Mouse (Mus musculus) hindbrain, embryonic 16.5 days (tissue): Measurements from ENCODE around the gene Clstn2. TPM values are rescaled to one million over a fixed set of nuclear protein-coding genes. Genes with fewer than 3 reads are reported as not detected.
A peak's percentile ranks its signal among the peaks of the same experiment; 100 is the strongest.

Source experiments
- ATAC-seq: fragments of 200-750 bp; cut with Nextera tagmentation; 2 replicates; pipeline ENCODE4 v1.8.0; 2017; ENCODE audit warnings: moderate TSS enrichment, moderate library complexity
- H3K27ac ChIP-seq: fragments of 300-500 bp; sonication (generic); 2 replicates; pipeline ENCODE4 v1.5.1; 2014; ENCODE audit warnings: low read depth, mild to moderate bottlenecking, control low read depth, low read length, moderate library complexity
- H3K27me3 ChIP-seq: fragments of 300-500 bp; sonication (generic); replicated peaks from 2 replicates; pipeline ENCODE4 v1.6.1; 2014; ENCODE audit warnings: low read length; ENCODE audit not compliant: control insufficient read depth, insufficient read depth
- H3K36me3 ChIP-seq: fragments of 300-500 bp; sonication (generic); 2 replicates; pipeline ENCODE4 v1.6.1; 2014; ENCODE audit warnings: mild to moderate bottlenecking, low read length, moderate library complexity, mixed read lengths; ENCODE audit not compliant: control insufficient read depth, insufficient read depth
- H3K4me1 ChIP-seq: fragments of 300-500 bp; sonication (generic); 2 replicates; pipeline ENCODE4 v1.6.1; 2014; ENCODE audit warnings: low read depth, low read length; ENCODE audit not compliant: control insufficient read depth, insufficient read depth
- H3K4me2 ChIP-seq: fragments of 300-500 bp; sonication (generic); 2 replicates; pipeline ENCODE4 v1.6.1; 2014; ENCODE audit warnings: mild to moderate bottlenecking, low read length, control low read depth, moderate library complexity
- H3K4me3 ChIP-seq: fragments of 300-500 bp; sonication (generic); 2 replicates; pipeline ENCODE4 v1.5.1; 2014; ENCODE audit warnings: mild to moderate bottlenecking, low read length, control low read depth, moderate library complexity
- H3K9ac ChIP-seq: fragments of 300-500 bp; sonication (generic); 2 replicates; pipeline ENCODE4 v1.6.1; 2014; ENCODE audit warnings: low read depth, mild to moderate bottlenecking, control low read depth, low read length, moderate library complexity
- H3K9me3 ChIP-seq: fragments of 300-500 bp; sonication (generic); 2 replicates; pipeline ENCODE4 v1.6.1; 2014; ENCODE audit warnings: mild to moderate bottlenecking, low read length, moderate library complexity; ENCODE audit not compliant: control insufficient read depth
- WGBS: fragments of 180-500 bp; shearing (Covaris S2); extraction: QIAGEN DNeasy Blood & Tissue Kit; methylation state at CpG from one replicate; pipeline ENCODE4 v1.1.7; 2014; 5-methylcytosine and 5-hydroxymethylcytosine counted together
- polyA plus RNA-seq: library from polyadenylated mRNA; unstranded; fragments of >200 nt; fragmentation: Nextera tagmentation; extraction: Ambion mirVana; gene quantifications from 2 replicates; pipeline ENCODE4 v1.2.1, GENCODE M21; 2015

Gene Clstn2
- polyA plus RNA-seq, 1 experiment from 2014 or later, result 13.1 TPM

DNA sequence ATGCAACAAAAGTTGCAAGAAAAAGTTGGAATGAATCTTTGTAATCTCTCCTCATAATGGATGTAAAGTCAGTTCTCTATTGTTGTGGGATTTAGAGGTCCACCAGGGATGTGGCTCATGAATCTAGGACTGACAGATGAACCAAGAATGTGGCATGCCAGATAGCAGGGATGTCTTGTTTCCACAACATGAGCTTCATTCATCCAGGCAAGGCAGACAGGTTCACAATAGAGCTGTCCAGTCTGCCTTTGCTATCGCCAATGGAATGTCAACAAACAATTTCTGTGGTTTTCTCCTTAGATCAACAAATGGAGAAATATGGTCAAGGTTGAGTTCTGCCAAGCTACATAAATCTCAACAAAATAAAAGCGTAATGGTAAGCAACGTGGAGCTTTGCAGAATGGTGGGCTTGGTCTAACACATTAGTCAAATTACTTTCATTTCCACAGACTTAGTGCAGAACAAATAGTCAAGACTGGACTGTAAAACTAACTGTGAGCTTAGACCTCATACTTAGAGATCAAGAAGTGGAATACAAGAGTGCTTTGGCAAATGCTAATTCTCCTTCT is 520.6 kb downstream of the Clstn2 start:
- Histone ChIP-seq H3K9me3 (no peaks in the 10 kb centered on the region), H3K4me3 (no peak overlapping the region), H3K36me3 (no peaks in the 10 kb centered on the region), H3K9ac (no peak overlapping the region), H3K27me3 (no peaks in the 10 kb centered on the region), H3K4me2 (no peak overlapping the region), H3K27ac (no peak overlapping the region), H3K4me1 (no peaks in the 10 kb centered on the region)
- ATAC-seq, result no peak
- 80% methylated on average over 3 of the region's 3 CpGs for WGBS

DNA sequence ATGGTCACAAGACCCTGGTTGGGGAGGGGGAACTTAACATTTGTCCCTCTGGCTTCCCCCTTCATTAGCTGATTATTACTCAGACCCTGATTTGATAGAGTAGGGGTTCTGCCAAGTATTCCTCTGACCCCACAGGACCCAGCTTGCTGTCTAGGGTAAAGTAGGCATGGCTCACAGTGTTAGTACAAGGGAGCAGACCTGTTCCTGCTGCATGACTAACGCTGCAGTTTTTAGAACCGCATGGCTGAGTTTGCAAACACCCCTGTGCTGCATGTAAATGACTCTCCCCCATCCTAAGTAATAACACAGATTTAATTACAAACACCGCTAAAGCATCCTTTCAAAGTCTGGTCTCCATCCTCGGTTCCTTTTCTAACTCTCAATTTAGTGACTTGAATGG is 531.6 kb downstream of the Clstn2 start:
- no peak overlapping the region for H3K4me2 ChIP-seq
- WGBS, result 49% methylated on average over 4 of the region's 4 CpGs
- no peak for ATAC-seq
- H3K4me1 ChIP-seq, result no peaks in the 10 kb centered on the region; the same call in 1 of the 2 replicates
- H3K9me3 ChIP-seq, result no peaks in the 10 kb centered on the region
- H3K4me3 ChIP-seq, result no peak overlapping the region
- H3K36me3 ChIP-seq, result no peaks in the 10 kb centered on the region
- H3K9ac ChIP-seq, result no peak overlapping the region
- H3K27ac ChIP-seq, result no peak overlapping the region
- H3K27me3 ChIP-seq, result no peaks in the 10 kb centered on the region

DNA sequence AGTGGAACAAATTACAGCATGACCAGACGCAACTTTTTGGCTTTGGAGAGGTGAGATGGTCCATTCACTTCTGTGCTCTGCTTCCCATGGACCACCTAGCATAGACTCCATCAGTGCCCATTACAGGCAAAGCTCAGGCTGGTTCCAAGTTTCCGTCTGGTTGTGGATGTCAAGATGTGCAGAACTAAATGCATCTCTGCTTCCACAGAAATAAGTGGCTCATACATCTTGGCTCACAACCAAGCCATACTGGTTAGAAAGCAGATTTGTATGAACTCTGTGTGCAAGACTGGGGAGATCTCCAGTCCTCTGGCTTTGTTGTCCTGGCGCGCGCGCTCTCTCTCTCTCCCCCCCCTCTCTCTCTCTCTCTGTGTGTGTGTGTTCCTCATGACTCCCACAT is 537.9 kb downstream of the Clstn2 start:
- Histone ChIP-seq H3K9me3 (no peaks in the 10 kb centered on the region), H3K36me3 (no peaks in the 10 kb centered on the region), H3K4me1 (no peaks in the 10 kb centered on the region; the same call in 1 of the 2 replicates), H3K9ac (no peak overlapping the region), H3K4me2 (no peak overlapping the region), H3K4me3 (no peak overlapping the region), H3K27ac (no peak overlapping the region), H3K27me3 (no peaks in the 10 kb centered on the region)
- 82% methylated on average over 6 of the region's 6 CpGs for WGBS
- no peak for ATAC-seq

DNA sequence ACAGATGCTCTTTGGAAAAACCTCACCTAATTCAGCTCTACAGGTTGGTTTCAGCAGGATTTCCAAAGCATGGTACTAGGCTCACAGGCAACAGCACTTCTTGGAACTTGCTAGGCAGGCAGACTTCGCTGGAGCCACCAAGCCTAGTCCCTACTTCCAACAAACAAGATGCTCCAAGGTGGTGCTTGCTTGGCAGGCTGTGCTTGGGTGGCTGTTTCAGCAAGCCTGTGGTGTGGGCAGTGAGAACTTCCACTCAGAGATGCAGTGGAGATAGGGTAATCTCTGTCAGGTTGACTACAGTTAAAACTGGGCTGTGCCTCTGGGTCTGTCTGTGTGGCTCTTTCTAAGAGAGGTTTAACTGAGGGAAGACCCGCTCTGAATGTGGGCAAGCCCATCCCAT is 541.4 kb downstream of the Clstn2 start:
- no peak overlapping the region for H3K9ac ChIP-seq
- no peak for ATAC-seq
- no peaks in the 10 kb centered on the region for H3K36me3 ChIP-seq
- H3K4me3 ChIP-seq, result no peak overlapping the region
- H3K9me3 ChIP-seq, result no peaks in the 10 kb centered on the region
- no peaks in the 10 kb centered on the region for H3K27me3 ChIP-seq
- no peak overlapping the region for H3K4me2 ChIP-seq
- 91% methylated on average over 2 of the region's 2 CpGs for WGBS
- no peak overlapping the region for H3K27ac ChIP-seq
- no peaks in the 10 kb centered on the region; the same call in 1 of the 2 replicates for H3K4me1 ChIP-seq

DNA sequence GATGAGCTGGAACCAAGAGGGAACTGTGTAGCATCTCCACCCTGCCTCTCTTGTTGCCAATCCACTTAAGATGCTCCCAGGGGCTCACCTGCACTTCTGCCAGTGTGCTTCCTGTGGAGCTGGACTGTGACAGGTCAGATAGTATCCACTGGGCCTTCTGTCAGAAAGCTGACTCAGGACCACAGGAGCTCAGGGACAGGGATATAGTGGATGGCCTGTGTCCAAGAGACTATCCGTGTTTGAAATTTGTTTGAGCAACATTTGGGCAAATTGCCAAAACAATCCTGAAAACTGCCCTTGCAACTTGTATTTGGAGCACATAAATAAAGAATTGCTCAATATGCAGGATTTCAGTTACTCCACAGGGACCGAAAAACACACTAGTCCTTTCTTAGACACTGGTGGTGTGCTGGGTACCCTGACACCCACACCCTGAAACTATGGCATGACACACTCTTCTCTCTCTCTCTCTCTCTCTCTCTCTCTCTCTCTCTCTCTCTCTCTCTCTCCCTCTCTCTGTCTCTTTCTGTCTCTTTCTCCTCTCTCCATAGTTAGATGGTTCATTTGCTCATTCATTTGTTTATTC is 542.3 kb downstream of the Clstn2 start:
- Histone ChIP-seq H3K9ac (no peak overlapping the region), H3K4me2 (no peak overlapping the region), H3K9me3 (no peaks in the 10 kb centered on the region), H3K4me3 (no peak overlapping the region), H3K27ac (no peak overlapping the region), H3K36me3 (no peaks in the 10 kb centered on the region), H3K27me3 (no peaks in the 10 kb centered on the region), H3K4me1 (no peaks in the 10 kb centered on the region; the same call in 1 of the 2 replicates)
- 58% methylated on average over 2 of the region's 2 CpGs for WGBS
- no peak for ATAC-seq

DNA sequence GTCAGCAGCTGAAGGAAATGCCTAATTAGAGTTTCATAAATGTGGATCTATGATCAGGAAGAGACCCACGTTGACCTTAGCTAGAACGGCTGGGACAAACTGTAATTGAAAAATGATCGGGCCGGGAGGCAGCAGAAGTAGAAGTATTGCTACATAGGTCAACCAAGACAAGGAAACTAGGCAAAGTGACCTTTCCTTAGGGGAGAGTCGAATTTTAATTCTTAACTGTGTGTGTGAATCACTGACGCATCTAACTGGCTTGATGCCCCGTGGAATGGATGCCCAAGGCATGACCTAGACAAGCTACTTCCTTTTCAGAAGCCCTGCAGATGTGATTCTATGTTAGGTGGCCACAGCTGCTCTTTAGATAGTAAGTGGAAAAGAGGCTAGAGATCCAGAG is 546.2 kb downstream of the Clstn2 start:
- H3K9me3 ChIP-seq, result no peaks in the 10 kb centered on the region
- 85% methylated on average over 7 of the region's 7 CpGs for WGBS
- no peaks in the 10 kb centered on the region for H3K4me1 ChIP-seq
- H3K4me2 ChIP-seq, result no peak overlapping the region
- H3K9ac ChIP-seq, result no peak overlapping the region
- no peak for ATAC-seq
- no peaks in the 10 kb centered on the region for H3K36me3 ChIP-seq
- H3K27ac ChIP-seq, result no peak overlapping the region
- no peak overlapping the region for H3K4me3 ChIP-seq
- no peaks in the 10 kb centered on the region; the same call in 1 of the 2 replicates for H3K27me3 ChIP-seq

DNA sequence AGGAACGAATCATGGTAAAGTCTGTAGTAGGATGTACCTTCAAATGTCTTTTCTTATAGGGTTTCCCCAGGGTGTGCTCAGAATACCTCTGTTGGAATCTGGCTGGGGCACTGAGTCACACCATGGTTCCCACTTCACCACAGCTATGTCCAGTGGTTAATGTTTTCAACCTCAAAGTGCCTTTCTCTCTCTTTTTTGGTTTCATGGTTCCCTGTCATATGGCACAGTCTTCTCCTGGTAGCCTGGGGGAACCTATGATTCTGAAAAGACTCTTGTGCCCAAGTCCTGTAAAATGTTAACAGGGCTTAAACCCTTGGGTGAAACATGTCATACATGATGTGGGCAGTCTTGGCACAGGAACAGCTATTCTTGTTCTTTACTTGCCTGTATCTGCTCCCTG is 551.8 kb downstream of the Clstn2 start:
- Histone ChIP-seq H3K36me3 (no peaks in the 10 kb centered on the region), H3K9ac (no peak overlapping the region), H3K4me3 (no peak overlapping the region), H3K27ac (no peak overlapping the region), H3K4me1 (no peaks in the 10 kb centered on the region), H3K9me3 (no peaks in the 10 kb centered on the region), H3K4me2 (no peak overlapping the region), H3K27me3 (no peaks in the 10 kb centered on the region; the same call in 1 of the 2 replicates)
- ATAC-seq, result no peak
- WGBS, result 71% methylated on average over 1 of the region's 1 CpGs

DNA sequence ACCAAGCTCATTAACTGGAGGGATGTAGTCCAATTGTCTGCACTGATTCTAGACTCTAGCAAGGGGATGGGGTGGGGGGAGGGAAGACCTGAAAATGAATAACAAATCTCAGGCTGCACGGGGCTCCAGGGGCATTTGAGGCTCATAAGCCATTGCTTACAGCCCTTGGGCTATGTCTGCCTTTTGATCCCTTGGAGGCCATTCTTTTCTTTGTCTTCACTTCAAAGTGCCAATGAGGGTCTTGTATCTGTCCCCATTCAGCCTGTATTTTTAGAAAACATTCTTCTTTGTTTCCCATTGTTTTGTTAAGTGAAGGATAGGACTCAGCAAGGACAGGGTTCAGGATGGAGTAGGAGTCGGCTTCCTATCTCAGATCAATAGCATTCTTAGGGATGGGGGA is 556.0 kb downstream of the Clstn2 start:
- Histone ChIP-seq H3K27me3 (no peaks in the 10 kb centered on the region), H3K27ac (no peak overlapping the region), H3K36me3 (no peaks in the 10 kb centered on the region), H3K9me3 (no peaks in the 10 kb centered on the region), H3K4me1 (no peaks in the 10 kb centered on the region), H3K4me2 (no peak overlapping the region), H3K9ac (no peak overlapping the region), H3K4me3 (no peak overlapping the region)
- ATAC-seq, result peak; percentile 27; the same call in 1 of the 2 replicates
- 20% methylated on average over 2 of the region's 2 CpGs for WGBS

DNA sequence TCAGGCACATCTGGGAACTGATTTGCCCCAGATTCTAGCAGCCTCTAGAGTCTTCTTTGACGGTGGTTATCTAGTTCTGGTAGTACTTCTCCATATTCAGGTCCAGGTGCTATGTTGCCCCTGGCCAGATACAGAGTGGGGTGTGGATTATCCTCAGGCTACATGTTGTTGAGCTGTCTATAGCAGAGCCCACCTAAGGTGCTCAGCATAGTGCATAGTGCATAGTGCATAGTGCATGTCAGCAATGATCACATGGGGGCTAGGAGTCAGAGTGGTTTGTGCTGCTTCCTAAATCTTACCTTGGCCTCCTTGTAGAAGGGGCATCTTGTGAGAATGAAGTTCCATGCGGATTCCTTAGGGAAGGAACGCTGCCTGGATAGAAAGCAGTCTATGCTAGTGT is 556.5 kb downstream of the Clstn2 start:
- no peaks in the 10 kb centered on the region for H3K27me3 ChIP-seq
- H3K4me2 ChIP-seq, result no peak overlapping the region
- H3K4me1 ChIP-seq, result no peaks in the 10 kb centered on the region
- H3K36me3 ChIP-seq, result no peaks in the 10 kb centered on the region
- no peaks in the 10 kb centered on the region for H3K9me3 ChIP-seq
- peak; percentile 58; the same call in 1 of the 2 replicates for ATAC-seq
- 83% methylated on average over 3 of the region's 3 CpGs for WGBS
- H3K9ac ChIP-seq, result no peak overlapping the region
- H3K4me3 ChIP-seq, result no peak overlapping the region
- H3K27ac ChIP-seq, result no peak overlapping the region
